Mouse (Mus musculus) erythroblast, embryonic 14.5 days (primary cell): Measurements from ENCODE around the gene Rab9. TPM values are rescaled to one million over a fixed set of nuclear protein-coding genes. Genes with fewer than 3 reads are reported as not detected.

Experiments used
- H3K27me3 ChIP-seq: 2 replicates; pipeline ENCODE4 v1.6.1; 2012; ENCODE audit warnings: inconsistent platforms; ENCODE audit not compliant: control insufficient read depth
- H3K36me3 ChIP-seq: 2 replicates; pipeline ENCODE4 v1.6.1; 2012; ENCODE audit warnings: mild to moderate bottlenecking, inconsistent platforms; ENCODE audit not compliant: control insufficient read depth
- H3K4me1 ChIP-seq: 2 replicates; pipeline ENCODE4 v1.6.1; 2012; ENCODE audit warnings: inconsistent platforms; ENCODE audit not compliant: control insufficient read depth
- H3K4me3 ChIP-seq: replicated peaks from 2 replicates; pipeline ENCODE3; 2012; ENCODE audit warnings: moderate library complexity, mild to moderate bottlenecking, inconsistent platforms
- H3K9me3 ChIP-seq: 2 replicates; pipeline ENCODE4 v1.6.1; 2012; ENCODE audit warnings: low read length, inconsistent platforms, mixed read lengths; ENCODE audit not compliant: control insufficient read depth
- GATA1 ChIP-seq: IDR thresholded peaks from 2 replicates; pipeline ENCODE4 v1.6.1; 2012; ENCODE audit warnings: low read length, inconsistent platforms, mixed read lengths
- TAL1 ChIP-seq: IDR thresholded peaks from 3 replicates; pipeline ENCODE4 v1.6.1; 2012; ENCODE audit warnings: low read length, inconsistent platforms, mixed read lengths
- polyA plus RNA-seq: library from polyadenylated mRNA; stranded (reverse); fragments of >175 nt; gene quantifications from 2 replicates; pipeline ENCODE4 v1.2.3, GENCODE M21; 2012

The Rab9 gene
- polyA plus RNA-seq, 1 experiment: 0.11 TPM

GRCm38 (mm10) chrX:166511107-166511506 lies 31.4 kb upstream of the Rab9 start:
- Histone ChIP-seq H3K36me3 (no peaks in the 10 kb centered on the region), H3K4me3 (peak overlapping the region; percentile 90), H3K4me1 (peaks cover 35% of the 10 kb centered on the region), H3K27me3 (no peaks in the 10 kb centered on the region), H3K9me3 (peaks cover 4% of the 10 kb centered on the region)
- no peak for TF ChIP-seq TAL1
- no peak for TF ChIP-seq GATA1

- Histone ChIP-seq H3K36me3 (peaks cover 7% of the 10 kb centered on the region), H3K9me3 (peaks cover 4% of the 10 kb centered on the region), H3K4me1 (peaks cover 38% of the 10 kb centered on the region), H3K4me3 (peak overlapping the region; percentile 90), H3K27me3 (no peaks in the 10 kb centered on the region)
- TF ChIP-seq TAL1 (no peak), GATA1 (no peak)
Observed at GRCm38 (mm10) chrX:166509761-166510738, 30.4 kb upstream of the Rab9 start.

GRCm38 (mm10) chrX:166504421-166504820 lies 24.8 kb upstream of the Rab9 start:
- H3K27me3 ChIP-seq: no peaks in the 10 kb centered on the region
- TF ChIP-seq TAL1 (no peak), GATA1 (no peak)
- peaks cover 15% of the 10 kb centered on the region for H3K36me3 ChIP-seq
- H3K4me3 ChIP-seq: no peak overlapping the region
- no peaks in the 10 kb centered on the region for H3K9me3 ChIP-seq
- peaks cover 7% of the 10 kb centered on the region for H3K4me1 ChIP-seq

- Histone ChIP-seq H3K4me1 (no peaks in the 10 kb centered on the region), H3K9me3 (no peaks in the 10 kb centered on the region), H3K4me3 (no peak overlapping the region), H3K36me3 (peaks cover 5% of the 10 kb centered on the region), H3K27me3 (no peaks in the 10 kb centered on the region)
- TF ChIP-seq GATA1 (no peak), TAL1 (no peak)
Observed at GRCm38 (mm10) chrX:166499496-166500190, 20.0 kb upstream of the Rab9 start.

GRCm38 (mm10) chrX:166497771-166498170 lies 18.1 kb upstream of the Rab9 start:
- Histone ChIP-seq H3K9me3 (no peaks in the 10 kb centered on the region), H3K36me3 (no peaks in the 10 kb centered on the region; the same call in none of the 2 replicates), H3K4me3 (no peak overlapping the region), H3K4me1 (no peaks in the 10 kb centered on the region), H3K27me3 (no peaks in the 10 kb centered on the region)
- no peak for TF ChIP-seq GATA1
- TF ChIP-seq TAL1: no peak

- no peaks in the 10 kb centered on the region for H3K4me1 ChIP-seq
Observed at GRCm38 (mm10) chrX:166495052-166495451, 15.4 kb upstream of the Rab9 start.

GRCm38 (mm10) chrX:166478631-166479364 lies 869 bp downstream of the Rab9 start:
- Histone ChIP-seq H3K9me3 (peaks cover 8% of the 10 kb centered on the region), H3K4me1 (peaks cover 12% of the 10 kb centered on the region), H3K27me3 (no peaks in the 10 kb centered on the region; the same call in 1 of the 2 replicates), H3K4me3 (peak overlapping the region; percentile 86), H3K36me3 (peaks cover 27% of the 10 kb centered on the region)
- TF ChIP-seq TAL1 (no peak), GATA1 (peak; percentile 14; the same call in 1 of the 2 replicates)

More at GRCm38 (mm10) chrX:166495052-166495451, 15.4 kb upstream of the Rab9 start:
- TF ChIP-seq GATA1 (no peak), TAL1 (no peak)
- H3K9me3 ChIP-seq: no peaks in the 10 kb centered on the region
- H3K36me3 ChIP-seq: no peaks in the 10 kb centered on the region
- no peaks in the 10 kb centered on the region for H3K27me3 ChIP-seq
- no peak overlapping the region for H3K4me3 ChIP-seq

- H3K4me1 ChIP-seq: peaks cover 12% of the 10 kb centered on the region
- H3K27me3 ChIP-seq: no peaks in the 10 kb centered on the region; the same call in 1 of the 2 replicates
- H3K36me3 ChIP-seq: peaks cover 30% of the 10 kb centered on the region
- no peak for TF ChIP-seq TAL1
- no peak for TF ChIP-seq GATA1
- H3K9me3 ChIP-seq: peaks cover 8% of the 10 kb centered on the region
- no peak overlapping the region for H3K4me3 ChIP-seq
Observed at GRCm38 (mm10) chrX:166477393-166477792, 2.3 kb downstream of the Rab9 start.
